Mouse (Mus musculus) liver, adult 2 months (tissue): ENCODE results near the gene Eif4ebp2. TPM values are rescaled to one million over a fixed set of nuclear protein-coding genes. Genes with fewer than 3 reads are reported as not detected.

Experiments used
- DNase-seq: peaks from one replicate; pipeline ENCODE4 v3.0.0-alpha.2; 2011; ENCODE audit warnings: low read depth, low spot score; ENCODE audit errors: extremely low read depth
- H3K27ac ChIP-seq: fragments of 200-500 bp; replicated peaks from 2 replicates; pipeline ENCODE4 v1.5.1; 2012; ENCODE audit warnings: low read depth, mild to moderate bottlenecking, control low read depth, inconsistent platforms, low read length; ENCODE audit not compliant: insufficient read depth
- H3K27me3 ChIP-seq: fragments of 200-500 bp; 2 replicates; pipeline ENCODE4 v1.6.1; 2012; ENCODE audit warnings: mild to moderate bottlenecking, moderate library complexity, low read length, inconsistent platforms; ENCODE audit not compliant: control insufficient read depth, insufficient read depth
- H3K36me3 ChIP-seq: fragments of 200-500 bp; 2 replicates; pipeline ENCODE4 v1.6.1; 2012; ENCODE audit warnings: low read length, inconsistent platforms; ENCODE audit not compliant: control insufficient read depth, insufficient read depth
- H3K4me1 ChIP-seq: fragments of 200-500 bp; 2 replicates; pipeline ENCODE4 v1.6.1; 2011; ENCODE audit warnings: low read length; ENCODE audit not compliant: control insufficient read depth, insufficient read depth
- H3K4me3 ChIP-seq: fragments of 200-500 bp; 2 replicates; pipeline ENCODE4 v1.5.1; 2011; ENCODE audit warnings: low read depth, mild to moderate bottlenecking, control low read depth, low read length, moderate library complexity; ENCODE audit not compliant: insufficient read depth
- H3K79me2 ChIP-seq: fragments of 200-500 bp; 2 replicates; pipeline ENCODE4 v1.6.1; 2012; ENCODE audit warnings: inconsistent platforms, mild to moderate bottlenecking, low read length, moderate library complexity; ENCODE audit not compliant: control insufficient read depth, insufficient read depth
- H3K9ac ChIP-seq: fragments of 200-500 bp; 2 replicates; pipeline ENCODE4 v1.6.1; 2012; ENCODE audit warnings: low read depth, mild to moderate bottlenecking, control low read depth, inconsistent platforms, low read length
- CTCF ChIP-seq: fragments of 200-500 bp; IDR thresholded peaks from 2 replicates; pipeline ENCODE4 v1.5.1; 2011; ENCODE audit warnings: low read depth, low read length, control low read depth
- POLR2A ChIP-seq: fragments of 200-500 bp; IDR thresholded peaks from 2 replicates; pipeline ENCODE4 v1.6.1; 2011; ENCODE audit warnings: low read length, control low read depth; ENCODE audit not compliant: insufficient read depth; ENCODE audit errors: extremely low read depth
- WGBS: fragments of 180-500 bp; shearing (Covaris S2); methylation state at CpG from one replicate; pipeline ENCODE4 v1.1.7; 2018; 5-methylcytosine and 5-hydroxymethylcytosine counted together
- polyA plus RNA-seq: library from polyadenylated mRNA; depleted of rRNA; stranded (reverse); fragments of >200 nt; gene quantifications from 2 replicates; pipeline ENCODE4 v1.2.3, GENCODE M21; 2012; rRNA removed
- total RNA-seq: library from RNA; depleted of rRNA; stranded (reverse); fragments of >200 nt; gene quantifications from 2 replicates; pipeline ENCODE4 v1.2.3, GENCODE M21; 2014; rRNA removed

Gene Eif4ebp2
- total and polyA plus RNA-seq, 2 experiments = 28.2 to 117 TPM

DNA sequence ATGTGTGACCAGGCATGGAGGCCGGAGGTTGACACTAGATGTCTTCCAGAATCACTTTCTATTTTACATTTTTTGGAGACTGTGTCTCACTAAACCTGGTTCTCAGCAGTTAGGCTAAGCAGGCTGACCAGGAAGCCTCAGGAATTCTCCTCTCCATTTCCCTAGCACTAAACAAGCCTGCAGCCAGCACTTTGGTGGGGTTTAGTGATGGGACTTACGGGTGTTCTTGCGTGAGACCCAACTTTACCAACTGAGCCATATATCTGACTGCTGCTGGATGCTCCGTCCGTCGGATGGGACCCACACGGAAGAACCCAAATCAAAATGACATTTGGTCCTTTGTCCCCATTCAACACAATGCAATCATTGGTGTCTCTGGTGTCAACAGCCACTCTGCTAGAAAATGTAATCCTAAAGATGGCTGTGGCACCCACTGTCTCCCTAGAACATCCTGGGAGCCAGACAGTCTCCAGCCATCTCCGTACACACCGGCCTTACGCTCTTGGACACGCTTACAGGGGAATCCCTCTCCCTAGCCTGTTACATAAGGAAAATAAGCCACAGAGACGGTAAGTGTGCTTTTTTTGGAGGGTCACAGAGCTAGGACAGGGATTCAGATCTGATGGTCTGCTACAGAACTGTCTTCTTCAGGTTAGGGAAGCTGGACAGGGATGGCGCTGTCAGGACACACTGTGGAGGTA, 73.0 kb downstream of the Eif4ebp2 start:
- Histone ChIP-seq H3K27ac (peak overlapping the region; percentile 7; the same call in 1 of the 2 replicates), H3K9ac (no peak overlapping the region; the same call in 1 of the 2 replicates), H3K36me3 (no peaks in the 10 kb centered on the region), H3K27me3 (no peaks in the 10 kb centered on the region), H3K4me1 (peaks cover 8% of the 10 kb centered on the region; the same call in 1 of the 2 replicates), H3K79me2 (peaks cover 16% of the 10 kb centered on the region; the same call in 1 of the 2 replicates), H3K4me3 (no peak overlapping the region)
- DNase-seq = no peak
- WGBS = 85% methylated on average over 13 of the region's 13 CpGs
- no peak for TF ChIP-seq POLR2A
- TF ChIP-seq CTCF = no peak

DNA sequence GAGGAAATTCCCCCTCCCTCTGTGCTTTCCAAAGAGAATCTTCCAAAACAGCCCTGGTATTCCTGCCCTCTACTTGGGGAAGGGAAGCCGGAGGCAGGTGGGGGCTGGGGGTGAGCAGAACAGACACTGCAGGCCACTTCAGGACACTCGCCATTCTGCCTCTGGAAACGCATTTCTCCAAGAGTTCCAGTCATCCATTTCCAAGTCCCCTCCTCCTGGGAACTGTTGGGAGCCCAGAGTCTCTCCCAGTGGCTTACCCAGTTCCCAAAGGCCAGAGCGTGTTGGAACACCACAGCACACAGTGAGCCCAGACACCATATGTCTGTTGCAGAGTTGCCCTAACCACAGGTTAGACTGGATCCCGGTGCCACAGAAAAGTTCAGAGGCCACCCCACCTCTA, 73.8 kb downstream of the Eif4ebp2 start:
- no peak for DNase-seq
- WGBS = 82% methylated on average over 5 of the region's 5 CpGs
- H3K4me1 ChIP-seq = peaks cover 8% of the 10 kb centered on the region

More for the DNA sequence above, 73.8 kb downstream of the Eif4ebp2 start:
- H3K27me3 ChIP-seq = no peaks in the 10 kb centered on the region
- H3K36me3 ChIP-seq = no peaks in the 10 kb centered on the region
- no peak overlapping the region for H3K27ac ChIP-seq
- no peak overlapping the region for H3K4me3 ChIP-seq
- no peak overlapping the region for H3K9ac ChIP-seq
- TF ChIP-seq CTCF (no peak), POLR2A (no peak)
- peaks cover 16% of the 10 kb centered on the region; the same call in 1 of the 2 replicates for H3K79me2 ChIP-seq

Other genes starting within 250 kb of the Eif4ebp2 start
- 0.55 and 0.60 TPM in 2 replicates for gene Adamts14, start 179.2 kb downstream of the Eif4ebp2 start, total RNA-seq
- 0.61 and 0.73 TPM in 2 replicates for gene Adamts14, start 179.2 kb downstream of the Eif4ebp2 start, polyA plus RNA-seq
- 0.27 and 0.28 TPM in 2 replicates for gene Prf1, start 154.8 kb downstream of the Eif4ebp2 start, total RNA-seq
- gene Prf1, start 154.8 kb downstream of the Eif4ebp2 start, polyA plus RNA-seq = 0.18 and 0.26 TPM in 2 replicates
- gene Pald1, start 69.1 kb downstream of the Eif4ebp2 start, total RNA-seq = 7.5 and 8.0 TPM in 2 replicates
- gene Pald1, start 69.1 kb downstream of the Eif4ebp2 start, polyA plus RNA-seq = 6.6 and 8.1 TPM in 2 replicates
- gene Nodal, start 34.7 kb downstream of the Eif4ebp2 start, total RNA-seq = 0.18 and 0.27 TPM in 2 replicates
- gene Nodal, start 34.7 kb downstream of the Eif4ebp2 start, polyA plus RNA-seq = 0.06 and 0.17 TPM in 2 replicates
- gene Lrrc20, start 23.1 kb upstream of the Eif4ebp2 start, total RNA-seq = 2.3 and 2.4 TPM in 2 replicates
- 4.8 and 5.4 TPM in 2 replicates for gene Lrrc20, start 23.1 kb upstream of the Eif4ebp2 start, polyA plus RNA-seq
- gene Npffr1, start 142.8 kb upstream of the Eif4ebp2 start, total RNA-seq = not detected in 2 replicates
- gene Npffr1, start 142.8 kb upstream of the Eif4ebp2 start, polyA plus RNA-seq = not detected in 2 replicates
- gene Ppa1, start 195.9 kb upstream of the Eif4ebp2 start, total RNA-seq = 279 and 331 TPM in 2 replicates
- gene Ppa1, start 195.9 kb upstream of the Eif4ebp2 start, polyA plus RNA-seq = 92.3 and 126 TPM in 2 replicates
- 73.0 and 76.2 TPM in 2 replicates for gene Sar1a, start 227.6 kb upstream of the Eif4ebp2 start, total RNA-seq
- gene Sar1a, start 227.6 kb upstream of the Eif4ebp2 start, polyA plus RNA-seq = 44.9 and 53.2 TPM in 2 replicates
- 26.8 and 31.3 TPM in 2 replicates for gene Tysnd1, start 242.9 kb upstream of the Eif4ebp2 start, total RNA-seq
- 111 and 123 TPM in 2 replicates for gene Tysnd1, start 242.9 kb upstream of the Eif4ebp2 start, polyA plus RNA-seq